Mouse (Mus musculus): ENCODE results near the gene Spout1. TPM values are rescaled to one million over a fixed set of nuclear protein-coding genes. Genes with fewer than 3 reads are reported as not detected.

The Spout1 gene
- polyA plus RNA-seq, 1 experiment from 2014 or later: 87.2 TPM

DNA sequence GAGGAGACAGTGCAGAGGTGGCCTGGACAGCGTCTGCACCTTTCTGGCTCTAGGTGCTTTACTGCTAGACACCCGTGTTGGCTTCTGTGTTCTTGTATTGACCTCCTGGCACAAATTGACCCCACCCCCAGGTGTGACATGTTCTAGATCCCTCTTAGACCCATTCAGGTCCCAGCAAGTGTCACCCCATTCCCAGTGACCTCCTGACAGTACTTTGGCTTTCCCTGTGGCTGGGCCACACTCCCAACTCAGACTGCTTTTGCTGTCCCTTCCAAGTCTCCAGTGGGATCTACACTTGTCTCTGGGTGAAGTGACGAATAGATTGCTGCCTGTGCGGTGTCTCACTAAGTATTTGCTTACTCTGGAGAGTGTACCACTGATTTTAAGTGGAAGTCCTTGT, 29.1 kb upstream of the Spout1 start:
- H3K9me3 ChIP-seq (ENCODE audit: control insufficient read depth, low read length): no peaks in the 10 kb centered on the region
- no peak overlapping the region for H3K9ac ChIP-seq (ENCODE audit: low read depth, low read length)
- H3K4me3 ChIP-seq (ENCODE audit: low read depth, low read length): no peak overlapping the region
- H3K27me3 ChIP-seq (replicated peaks; ENCODE audit: control insufficient read depth, insufficient read depth, low read length): no peaks in the 10 kb centered on the region
- no peak for DNase-seq (ENCODE audit: low spot score)
- no peaks in the 10 kb centered on the region for H3K36me3 ChIP-seq (ENCODE audit: control insufficient read depth, insufficient read depth, low read length)
- no peak overlapping the region for H3K27ac ChIP-seq (ENCODE audit: low read depth, low read length)
- ATAC-seq (replicated peaks; ENCODE audit: low FRiP score): no peak
- 78% methylated on average over 4 of the region's 4 CpGs for WGBS
- peaks cover 10% of the 10 kb centered on the region for H3K4me1 ChIP-seq (replicated peaks; ENCODE audit: control insufficient read depth, insufficient read depth, low read length)
- no peak overlapping the region for H3K4me2 ChIP-seq

DNA sequence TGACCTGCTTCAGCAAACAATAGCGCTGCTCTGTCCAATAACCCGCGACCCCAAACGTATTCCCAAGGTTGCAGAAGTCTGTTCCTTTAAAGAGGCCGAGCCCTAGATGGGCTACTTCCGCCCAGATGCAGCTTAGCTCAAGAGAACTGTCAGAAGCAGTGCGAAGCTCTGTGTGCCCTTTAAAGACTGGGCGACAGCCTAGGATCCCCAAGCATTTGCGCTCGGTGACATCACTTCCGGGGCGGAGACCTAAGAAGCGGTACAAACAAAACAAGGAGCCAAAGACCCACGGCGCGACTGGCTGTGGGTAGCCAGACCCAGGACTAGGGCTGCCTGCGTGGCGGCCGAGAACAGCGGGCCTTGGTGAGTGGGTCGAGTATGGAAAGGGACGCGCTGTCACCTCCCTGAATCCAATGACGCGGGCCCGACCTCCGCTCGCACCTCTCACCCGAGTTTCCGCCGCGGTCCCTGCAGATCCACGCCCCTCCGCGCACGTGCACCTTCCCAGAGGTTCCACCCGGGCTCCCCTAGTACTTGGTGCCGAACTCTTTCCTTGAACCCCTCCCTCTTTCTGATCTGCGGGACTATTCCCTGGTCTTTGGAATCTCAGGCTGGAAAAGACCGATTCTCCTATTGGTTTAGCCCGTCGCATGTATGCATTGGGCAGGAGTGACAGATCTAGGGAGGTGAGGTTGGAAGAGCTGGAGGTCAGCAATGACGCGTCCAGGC, 27.5 kb upstream of the Spout1 start, which contains the start of gene Kyat1:
TSS of gene Kyat1 (minus strand) at position 219 of the 729 bp plus-strand sequence.
- Histone ChIP-seq H3K9ac (ENCODE audit: low read depth, low read length) (peak within 1 kb of the TSS; percentile 64), H3K9me3 (ENCODE audit: control insufficient read depth, low read length) (no peaks in the 10 kb centered on the region), H3K36me3 (ENCODE audit: control insufficient read depth, insufficient read depth, low read length) (no peaks in the 10 kb centered on the region), H3K27me3 (replicated peaks; ENCODE audit: control insufficient read depth, insufficient read depth, low read length) (no peaks in the 10 kb centered on the region), H3K27ac (ENCODE audit: low read depth, low read length) (peak within 1 kb of the TSS; percentile 81), H3K4me1 (replicated peaks; ENCODE audit: control insufficient read depth, insufficient read depth, low read length) (peaks cover 10% of the 10 kb centered on the region), H3K4me3 (ENCODE audit: low read depth, low read length) (peak within 1 kb of the TSS; percentile 83), H3K4me2 (peak within 1 kb of the TSS; percentile 97)
- ATAC-seq (replicated peaks; ENCODE audit: low FRiP score) (peak; percentile 90), DNase-seq (ENCODE audit: low spot score) (peak; percentile 88)
- whole genome bisulfite sequencing: under 1% methylated on average over 44 of the region's 44 CpGs

DNA sequence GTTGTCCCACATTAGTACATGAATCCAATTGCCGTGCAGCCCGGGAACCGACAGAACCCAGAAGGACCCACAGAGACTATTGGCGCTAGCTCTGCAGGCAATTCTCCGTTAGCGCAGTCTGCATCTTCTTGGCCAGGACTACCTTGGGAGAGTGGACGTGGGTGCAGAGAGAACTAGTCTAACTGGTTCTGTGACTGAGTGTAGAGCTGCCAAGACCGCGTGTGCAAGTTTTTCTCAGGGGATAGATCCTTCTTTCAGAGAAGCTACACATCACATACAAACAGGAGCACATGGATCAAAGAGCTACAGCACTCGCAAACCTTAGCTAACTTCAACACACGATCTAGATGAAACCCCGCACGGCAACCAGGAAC, 27.0 kb upstream of the Spout1 start:
- H3K9ac ChIP-seq (ENCODE audit: low read depth, low read length): peak overlapping the region; percentile 64
- H3K9me3 ChIP-seq (ENCODE audit: control insufficient read depth, low read length): no peaks in the 10 kb centered on the region
- peak overlapping the region; percentile 83 for H3K4me3 ChIP-seq (ENCODE audit: low read depth, low read length)
- H3K36me3 ChIP-seq (ENCODE audit: control insufficient read depth, insufficient read depth, low read length): no peaks in the 10 kb centered on the region
- H3K27me3 ChIP-seq (replicated peaks; ENCODE audit: control insufficient read depth, insufficient read depth, low read length): no peaks in the 10 kb centered on the region
- ATAC-seq (replicated peaks; ENCODE audit: low FRiP score) (no peak), DNase-seq (ENCODE audit: low spot score) (no peak)
- H3K4me2 ChIP-seq: peak overlapping the region; percentile 97
- peaks cover 10% of the 10 kb centered on the region for H3K4me1 ChIP-seq (replicated peaks; ENCODE audit: control insufficient read depth, insufficient read depth, low read length)
- WGBS: 2% methylated on average over 13 of the region's 13 CpGs
- peak overlapping the region; percentile 81 for H3K27ac ChIP-seq (ENCODE audit: low read depth, low read length)

DNA sequence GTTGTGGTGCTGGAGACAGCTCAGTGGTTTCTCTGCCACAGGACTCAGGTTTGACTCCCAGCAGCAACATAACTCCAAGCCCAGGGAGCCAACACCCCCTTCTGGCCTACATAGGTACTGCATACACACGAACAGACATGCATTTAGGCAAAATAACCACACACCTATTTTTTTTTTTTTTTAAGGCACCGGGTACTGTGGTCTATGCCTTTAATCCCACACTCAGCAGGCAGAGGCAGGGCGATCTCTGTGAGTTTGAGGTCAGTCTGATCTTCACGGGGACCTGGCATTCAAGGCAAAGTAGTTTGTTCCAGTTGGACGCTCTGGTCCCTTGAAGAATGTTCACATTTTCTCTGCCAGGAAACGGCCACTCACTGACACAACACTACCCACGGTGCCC, 25.2 kb upstream of the Spout1 start:
- no peak overlapping the region for H3K27ac ChIP-seq (ENCODE audit: low read depth, low read length)
- no peak overlapping the region for H3K9ac ChIP-seq (ENCODE audit: low read depth, low read length)
- peaks cover 15% of the 10 kb centered on the region for H3K4me1 ChIP-seq (replicated peaks; ENCODE audit: control insufficient read depth, insufficient read depth, low read length)
- ATAC-seq (replicated peaks; ENCODE audit: low FRiP score) (no peak), DNase-seq (ENCODE audit: low spot score) (peak; percentile 56)
- no peaks in the 10 kb centered on the region for H3K9me3 ChIP-seq (ENCODE audit: control insufficient read depth, low read length)
- no peaks in the 10 kb centered on the region for H3K36me3 ChIP-seq (ENCODE audit: control insufficient read depth, insufficient read depth, low read length)
- no peaks in the 10 kb centered on the region for H3K27me3 ChIP-seq (replicated peaks; ENCODE audit: control insufficient read depth, insufficient read depth, low read length)
- 64% methylated on average over 7 of the region's 7 CpGs for WGBS
- H3K4me3 ChIP-seq (ENCODE audit: low read depth, low read length): no peak overlapping the region
- no peak overlapping the region for H3K4me2 ChIP-seq

DNA sequence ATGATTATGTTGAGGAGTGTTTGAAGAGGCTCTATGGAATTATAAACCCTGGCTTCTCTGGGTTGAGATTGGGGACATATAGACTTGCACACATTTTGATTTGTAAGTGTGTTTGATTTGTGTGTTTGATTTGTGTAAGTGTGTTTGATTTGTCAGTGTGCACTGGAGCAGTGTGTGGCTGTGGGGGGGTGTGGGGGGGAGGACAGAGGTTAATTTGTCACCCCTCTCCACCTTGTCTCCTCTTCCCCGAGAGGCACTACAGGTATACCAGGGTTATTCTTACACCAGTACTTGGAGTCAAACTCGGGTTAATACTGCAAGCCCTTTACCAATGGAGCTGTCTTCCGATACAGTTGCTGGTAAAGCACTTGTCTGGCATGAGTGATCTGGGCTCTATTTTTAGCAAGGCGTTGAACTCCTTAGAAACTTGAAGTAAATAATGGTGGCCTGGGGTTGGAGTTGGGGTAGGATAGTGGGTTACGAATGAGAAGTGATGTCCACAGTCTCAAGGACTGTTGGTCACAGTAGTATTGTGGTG, 22.2 kb upstream of the Spout1 start:
- Histone ChIP-seq H3K4me1 (replicated peaks; ENCODE audit: control insufficient read depth, insufficient read depth, low read length) (peaks cover 13% of the 10 kb centered on the region), H3K4me3 (ENCODE audit: low read depth, low read length) (no peak overlapping the region), H3K36me3 (ENCODE audit: control insufficient read depth, insufficient read depth, low read length) (no peaks in the 10 kb centered on the region), H3K4me2 (no peak overlapping the region), H3K27me3 (replicated peaks; ENCODE audit: control insufficient read depth, insufficient read depth, low read length) (no peaks in the 10 kb centered on the region), H3K27ac (ENCODE audit: low read depth, low read length) (peak overlapping the region; percentile 32; the same call in 1 of the 2 replicates), H3K9ac (ENCODE audit: low read depth, low read length) (no peak overlapping the region), H3K9me3 (ENCODE audit: control insufficient read depth, low read length) (no peaks in the 10 kb centered on the region)
- DNase-seq (ENCODE audit: low spot score): no peak
- ATAC-seq (replicated peaks; ENCODE audit: low FRiP score): no peak
- WGBS: 74% methylated on average over 5 of the region's 5 CpGs

DNA sequence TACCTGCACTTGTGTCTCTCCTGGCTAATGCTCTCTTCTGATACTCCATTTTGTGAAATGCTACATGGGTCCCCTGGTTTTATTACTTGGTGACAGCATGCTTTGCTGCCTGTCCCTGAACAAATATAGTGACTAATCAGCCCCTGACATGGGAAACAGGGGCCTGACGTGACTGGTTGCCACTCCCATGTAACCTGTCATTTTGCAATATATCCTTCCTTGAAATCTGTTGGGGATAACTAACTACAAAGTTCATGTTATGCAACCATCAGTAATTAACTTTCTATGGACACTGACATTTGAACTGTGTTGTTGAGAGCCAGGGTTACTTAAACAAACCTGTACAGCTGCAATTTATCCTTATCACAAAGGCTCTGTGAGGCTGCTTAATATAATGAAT, 21.7 kb upstream of the Spout1 start:
- peaks cover 13% of the 10 kb centered on the region for H3K4me1 ChIP-seq (replicated peaks; ENCODE audit: control insufficient read depth, insufficient read depth, low read length)
- no peak overlapping the region for H3K4me2 ChIP-seq

DNA sequence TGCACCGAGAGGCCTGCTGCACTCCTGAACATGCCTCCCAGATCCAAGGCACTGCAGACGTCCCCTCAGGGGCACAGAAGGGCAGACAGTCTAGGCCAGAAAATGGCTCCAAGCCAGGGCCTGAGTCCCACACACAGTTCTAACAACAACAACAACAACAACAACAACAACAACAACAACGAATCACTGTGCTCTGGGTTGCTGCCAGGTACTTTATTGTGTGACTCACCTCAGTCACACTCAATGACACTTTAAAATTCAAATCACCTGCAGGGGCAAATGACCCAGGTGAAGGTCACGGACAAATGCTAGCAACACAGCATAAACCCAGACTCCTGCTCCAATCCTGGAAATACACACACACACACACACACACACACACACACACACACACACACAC, 19.8 kb upstream of the Spout1 start:
- no peak for DNase-seq (ENCODE audit: low spot score)
- Histone ChIP-seq H3K9me3 (ENCODE audit: control insufficient read depth, low read length) (no peaks in the 10 kb centered on the region), H3K9ac (ENCODE audit: low read depth, low read length) (no peak overlapping the region), H3K27ac (ENCODE audit: low read depth, low read length) (no peak overlapping the region), H3K36me3 (ENCODE audit: control insufficient read depth, insufficient read depth, low read length) (no peaks in the 10 kb centered on the region), H3K4me1 (replicated peaks; ENCODE audit: control insufficient read depth, insufficient read depth, low read length) (peaks cover 9% of the 10 kb centered on the region), H3K4me2 (no peak overlapping the region), H3K4me3 (ENCODE audit: low read depth, low read length) (no peak overlapping the region), H3K27me3 (replicated peaks; ENCODE audit: control insufficient read depth, insufficient read depth, low read length) (no peaks in the 10 kb centered on the region)
- 72% methylated on average over 4 of the region's 4 CpGs for WGBS
- ATAC-seq (replicated peaks; ENCODE audit: low FRiP score): no peak

More for the DNA sequence above, 21.7 kb upstream of the Spout1 start:
- Histone ChIP-seq H3K9me3 (ENCODE audit: control insufficient read depth, low read length) (no peaks in the 10 kb centered on the region), H3K36me3 (ENCODE audit: control insufficient read depth, insufficient read depth, low read length) (no peaks in the 10 kb centered on the region), H3K27ac (ENCODE audit: low read depth, low read length) (peak overlapping the region; percentile 14; the same call in 1 of the 2 replicates), H3K27me3 (replicated peaks; ENCODE audit: control insufficient read depth, insufficient read depth, low read length) (no peaks in the 10 kb centered on the region), H3K4me3 (ENCODE audit: low read depth, low read length) (no peak overlapping the region), H3K9ac (ENCODE audit: low read depth, low read length) (no peak overlapping the region)
- ATAC-seq (replicated peaks; ENCODE audit: low FRiP score) (no peak), DNase-seq (ENCODE audit: low spot score) (no peak)
- WGBS: 43% methylated on average over 1 of the region's 1 CpGs

DNA sequence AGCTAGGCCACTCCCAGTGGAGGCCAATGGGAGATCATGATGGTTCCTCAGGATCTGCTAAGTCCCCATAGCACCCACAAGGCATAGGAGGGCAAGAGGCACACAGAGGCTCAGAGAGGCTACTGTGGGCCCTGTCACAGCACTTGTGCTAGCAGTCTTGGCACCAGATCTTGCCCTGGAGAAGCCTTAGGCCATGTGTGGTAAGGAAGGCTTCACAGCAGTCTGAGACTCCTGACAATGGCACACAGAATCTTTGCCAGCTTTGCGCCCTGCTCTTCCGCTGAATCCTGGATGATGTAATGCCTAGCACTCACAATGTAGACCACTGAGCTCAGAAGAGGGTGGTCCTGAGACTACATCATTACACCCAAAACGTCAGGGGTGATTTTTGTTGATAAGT, 16.4 kb upstream of the Spout1 start:
- Histone ChIP-seq H3K36me3 (ENCODE audit: control insufficient read depth, insufficient read depth, low read length) (peaks cover 4% of the 10 kb centered on the region; the same call in 1 of the 2 replicates), H3K27me3 (replicated peaks; ENCODE audit: control insufficient read depth, insufficient read depth, low read length) (no peaks in the 10 kb centered on the region), H3K9me3 (ENCODE audit: control insufficient read depth, low read length) (no peaks in the 10 kb centered on the region), H3K4me1 (replicated peaks; ENCODE audit: control insufficient read depth, insufficient read depth, low read length) (peaks cover 9% of the 10 kb centered on the region), H3K4me3 (ENCODE audit: low read depth, low read length) (no peak overlapping the region), H3K27ac (ENCODE audit: low read depth, low read length) (no peak overlapping the region), H3K4me2 (no peak overlapping the region), H3K9ac (ENCODE audit: low read depth, low read length) (no peak overlapping the region)
- ATAC-seq (replicated peaks; ENCODE audit: low FRiP score): no peak
- WGBS: 82% methylated on average over 3 of the region's 3 CpGs
- DNase-seq (ENCODE audit: low spot score): no peak
